Mouse (Mus musculus) testis, adult 2 months (tissue): ENCODE measurements around the gene Ccdc162.

Experiments used
- CTCF ChIP-seq: fragments of 200-500 bp; IDR thresholded peaks from 2 replicates; pipeline ENCODE4 v1.5.1; 2012; ENCODE audit warnings: low read depth, mild to moderate bottlenecking, inconsistent platforms, low read length, moderate library complexity; ENCODE audit not compliant: control insufficient read depth, insufficient read depth, insufficient replicate concordance
- POLR2A ChIP-seq: fragments of 200-500 bp; IDR thresholded peaks from 2 replicates; pipeline ENCODE4 v1.6.1; 2012; ENCODE audit warnings: low read depth, mild to moderate bottlenecking, inconsistent platforms, low read length, moderate library complexity; ENCODE audit not compliant: control insufficient read depth

- TF ChIP-seq POLR2A, result no peak
- TF ChIP-seq CTCF, result no peak
Measured at GRCm38 (mm10) chr10:41572274-41572673, 144.2 kb downstream of the Ccdc162 start.
